Mouse (Mus musculus): ENCODE measurements around the gene Plod2.

DNA sequence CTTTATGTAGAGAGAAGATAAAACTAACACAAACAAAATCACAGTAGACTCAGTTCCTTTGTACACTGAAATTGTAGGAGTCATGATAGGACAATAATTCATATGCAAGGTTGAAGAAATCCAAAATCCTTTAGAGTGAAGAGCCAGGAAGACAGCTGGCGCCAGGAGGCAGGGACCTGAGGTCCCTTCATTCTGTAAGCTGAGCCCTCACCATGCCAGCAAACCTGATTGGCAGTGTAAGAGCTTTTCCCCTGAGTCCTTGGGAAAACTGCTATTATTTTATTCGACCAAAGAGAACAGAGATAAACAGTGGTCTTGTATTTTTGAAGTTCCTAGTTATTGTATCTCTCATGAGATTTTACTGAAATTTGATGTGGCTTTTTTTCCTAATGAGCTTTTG lies 9.0 kb downstream of the Plod2 start:
- no peak for TF ChIP-seq POLR2A (IDR thresholded peaks at IDR 0.05; ENCODE audit: borderline replicate concordance, extremely low read depth, insufficient read depth, insufficient read length, poor library complexity, severe bottlenecking)
- no peak for TF ChIP-seq CTCF (IDR thresholded peaks at IDR 0.05; ENCODE audit: borderline replicate concordance, extremely low read depth, insufficient read depth, insufficient read length)

Data from brain, embryonic 14.5 days (tissue).